Mouse (Mus musculus): ENCODE data around the gene Tex36. TPM values are rescaled to one million over a fixed set of nuclear protein-coding genes. Genes with fewer than 3 reads are reported as not detected.

The Tex36 gene
- polyA plus RNA-seq, 1 experiment from 2014 or later = not detected

- H3K4me3 ChIP-seq (ENCODE audit: low read depth, low read length) = no peak overlapping the region
- H3K4me2 ChIP-seq (ENCODE audit: low read length) = no peak overlapping the region
- WGBS = 86% methylated on average over 5 of the region's 5 CpGs
- no peak for DNase-seq (ENCODE audit: low spot score)
- no peak overlapping the region for H3K9ac ChIP-seq (ENCODE audit: low read length)
- H3K4me1 ChIP-seq (ENCODE audit: control insufficient read depth, insufficient read depth, low read length) = no peaks in the 10 kb centered on the region
- ATAC-seq = no peak
- no peaks in the 10 kb centered on the region for H3K27me3 ChIP-seq (replicated peaks; ENCODE audit: control insufficient read depth, insufficient read depth, low read length)
- no peak overlapping the region for H3K27ac ChIP-seq (ENCODE audit: low read depth, low read length)
- H3K36me3 ChIP-seq (ENCODE audit: control insufficient read depth, insufficient read depth, low read length) = no peaks in the 10 kb centered on the region
- H3K9me3 ChIP-seq (replicated peaks; ENCODE audit: control insufficient read depth, low read length) = no peaks in the 10 kb centered on the region
Observed at GRCm38 (mm10) chr7:133630821-133631220, 28.9 kb upstream of the Tex36 start.

- Histone ChIP-seq H3K27me3 (replicated peaks; ENCODE audit: control insufficient read depth, insufficient read depth, low read length) (no peaks in the 10 kb centered on the region), H3K4me1 (ENCODE audit: control insufficient read depth, insufficient read depth, low read length) (no peaks in the 10 kb centered on the region), H3K36me3 (ENCODE audit: control insufficient read depth, insufficient read depth, low read length) (no peaks in the 10 kb centered on the region), H3K9me3 (replicated peaks; ENCODE audit: control insufficient read depth, low read length) (no peaks in the 10 kb centered on the region), H3K27ac (ENCODE audit: low read depth, low read length) (no peak overlapping the region), H3K9ac (ENCODE audit: low read length) (no peak overlapping the region), H3K4me2 (ENCODE audit: low read length) (no peak overlapping the region), H3K4me3 (ENCODE audit: low read depth, low read length) (no peak overlapping the region)
- 45% methylated on average over 14 of the region's 14 CpGs for WGBS
- DNase-seq (ENCODE audit: low spot score) (peak; percentile 56), ATAC-seq (peak; percentile 26; the same call in 1 of the 2 replicates)
Observed at GRCm38 (mm10) chr7:133627184-133627936, 25.4 kb upstream of the Tex36 start.

- Histone ChIP-seq H3K9me3 (replicated peaks; ENCODE audit: control insufficient read depth, low read length) (no peaks in the 10 kb centered on the region), H3K4me3 (ENCODE audit: low read depth, low read length) (no peak overlapping the region), H3K27ac (ENCODE audit: low read depth, low read length) (no peak overlapping the region), H3K27me3 (replicated peaks; ENCODE audit: control insufficient read depth, insufficient read depth, low read length) (no peaks in the 10 kb centered on the region), H3K4me1 (ENCODE audit: control insufficient read depth, insufficient read depth, low read length) (no peaks in the 10 kb centered on the region), H3K9ac (ENCODE audit: low read length) (no peak overlapping the region), H3K36me3 (ENCODE audit: control insufficient read depth, insufficient read depth, low read length) (no peaks in the 10 kb centered on the region), H3K4me2 (ENCODE audit: low read length) (no peak overlapping the region)
- no peak for ATAC-seq
- no peak for DNase-seq (ENCODE audit: low spot score)
- 87% methylated on average over 5 of the region's 5 CpGs for WGBS
Observed at GRCm38 (mm10) chr7:133623226-133623625, 21.3 kb upstream of the Tex36 start.

- Histone ChIP-seq H3K27me3 (replicated peaks; ENCODE audit: control insufficient read depth, insufficient read depth, low read length) (no peaks in the 10 kb centered on the region), H3K9me3 (replicated peaks; ENCODE audit: control insufficient read depth, low read length) (no peaks in the 10 kb centered on the region), H3K4me3 (ENCODE audit: low read depth, low read length) (no peak overlapping the region), H3K4me1 (ENCODE audit: control insufficient read depth, insufficient read depth, low read length) (no peaks in the 10 kb centered on the region), H3K9ac (ENCODE audit: low read length) (no peak overlapping the region), H3K36me3 (ENCODE audit: control insufficient read depth, insufficient read depth, low read length) (no peaks in the 10 kb centered on the region), H3K27ac (ENCODE audit: low read depth, low read length) (no peak overlapping the region), H3K4me2 (ENCODE audit: low read length) (no peak overlapping the region)
- WGBS = 50% methylated on average over 11 of the region's 11 CpGs
- ATAC-seq = peak; percentile 50; the same call in 1 of the 2 replicates
- peak; percentile 74 for DNase-seq (ENCODE audit: low spot score)
Observed at GRCm38 (mm10) chr7:133620721-133621120, 18.8 kb upstream of the Tex36 start.

- DNase-seq (ENCODE audit: low spot score) (no peak), ATAC-seq (no peak)
- WGBS = 84% methylated on average over 2 of the region's 2 CpGs
- Histone ChIP-seq H3K36me3 (ENCODE audit: control insufficient read depth, insufficient read depth, low read length) (no peaks in the 10 kb centered on the region), H3K4me1 (ENCODE audit: control insufficient read depth, insufficient read depth, low read length) (peaks cover 19% of the 10 kb centered on the region), H3K4me2 (ENCODE audit: low read length) (no peak overlapping the region), H3K9me3 (replicated peaks; ENCODE audit: control insufficient read depth, low read length) (no peaks in the 10 kb centered on the region), H3K4me3 (ENCODE audit: low read depth, low read length) (no peak overlapping the region), H3K27me3 (replicated peaks; ENCODE audit: control insufficient read depth, insufficient read depth, low read length) (no peaks in the 10 kb centered on the region), H3K27ac (ENCODE audit: low read depth, low read length) (no peak overlapping the region), H3K9ac (ENCODE audit: low read length) (no peak overlapping the region)
Observed at GRCm38 (mm10) chr7:133612981-133613380, 11.0 kb upstream of the Tex36 start.

- Histone ChIP-seq H3K36me3 (ENCODE audit: control insufficient read depth, insufficient read depth, low read length) (no peaks in the 10 kb centered on the region), H3K4me1 (ENCODE audit: control insufficient read depth, insufficient read depth, low read length) (peaks cover 21% of the 10 kb centered on the region), H3K27me3 (replicated peaks; ENCODE audit: control insufficient read depth, insufficient read depth, low read length) (no peaks in the 10 kb centered on the region), H3K27ac (ENCODE audit: low read depth, low read length) (peak overlapping the region; percentile 79; the same call in 1 of the 2 replicates), H3K9me3 (replicated peaks; ENCODE audit: control insufficient read depth, low read length) (no peaks in the 10 kb centered on the region), H3K4me3 (ENCODE audit: low read depth, low read length) (no peak overlapping the region), H3K9ac (ENCODE audit: low read length) (no peak overlapping the region), H3K4me2 (ENCODE audit: low read length) (no peak overlapping the region; the same call in 1 of the 2 replicates)
- DNase-seq (ENCODE audit: low spot score) = peak; percentile 82
- peak; percentile 62; the same call in 1 of the 2 replicates for ATAC-seq
- WGBS = 48% methylated on average over 8 of the region's 8 CpGs
Observed at GRCm38 (mm10) chr7:133609585-133609984, 7.6 kb upstream of the Tex36 start.

GRCm38 (mm10) chr7:133608631-133609340, 6.8 kb upstream of the Tex36 start:
- Histone ChIP-seq H3K9me3 (replicated peaks; ENCODE audit: control insufficient read depth, low read length) (no peaks in the 10 kb centered on the region), H3K4me3 (ENCODE audit: low read depth, low read length) (no peak overlapping the region), H3K9ac (ENCODE audit: low read length) (0 out of 2 replicates have a peak overlapping the region, but pooled peaks have one; percentile 25), H3K4me1 (ENCODE audit: control insufficient read depth, insufficient read depth, low read length) (peaks cover 21% of the 10 kb centered on the region), H3K27ac (ENCODE audit: low read depth, low read length) (peak overlapping the region; percentile 79), H3K27me3 (replicated peaks; ENCODE audit: control insufficient read depth, insufficient read depth, low read length) (no peaks in the 10 kb centered on the region), H3K4me2 (ENCODE audit: low read length) (peak overlapping the region; percentile 28; the same call in 1 of the 2 replicates), H3K36me3 (ENCODE audit: control insufficient read depth, insufficient read depth, low read length) (no peaks in the 10 kb centered on the region)
- 48% methylated on average over 13 of the region's 13 CpGs for WGBS
- ATAC-seq (no peak), DNase-seq (ENCODE audit: low spot score) (peak; percentile 68)

GRCm38 (mm10) chr7:133607883-133608575, 6.1 kb upstream of the Tex36 start:
- H3K4me2 ChIP-seq (ENCODE audit: low read length) = peak overlapping the region; percentile 28; the same call in 1 of the 2 replicates

More at GRCm38 (mm10) chr7:133607883-133608575, 6.1 kb upstream of the Tex36 start:
- WGBS = 48% methylated on average over 13 of the region's 13 CpGs
- 0 out of 2 replicates have a peak, but pooled peaks have one; percentile 21 for ATAC-seq
- no peaks in the 10 kb centered on the region for H3K27me3 ChIP-seq (replicated peaks; ENCODE audit: control insufficient read depth, insufficient read depth, low read length)
- H3K9ac ChIP-seq (ENCODE audit: low read length) = no peak overlapping the region
- peak overlapping the region; percentile 79 for H3K27ac ChIP-seq (ENCODE audit: low read depth, low read length)
- H3K36me3 ChIP-seq (ENCODE audit: control insufficient read depth, insufficient read depth, low read length) = no peaks in the 10 kb centered on the region
- no peak for DNase-seq (ENCODE audit: low spot score)
- H3K4me1 ChIP-seq (ENCODE audit: control insufficient read depth, insufficient read depth, low read length) = peaks cover 21% of the 10 kb centered on the region
- no peaks in the 10 kb centered on the region for H3K9me3 ChIP-seq (replicated peaks; ENCODE audit: control insufficient read depth, low read length)
- no peak overlapping the region for H3K4me3 ChIP-seq (ENCODE audit: low read depth, low read length)
